Mouse (Mus musculus) right cerebral cortex, postnatal 10 days (tissue): ENCODE measurements at regions not wholly inside any gene's neighbourhood (a gene's known extent, or its start where the extent isn't known, plus 50 kb on each side); places are given as distances from the start of the nearest gene placed in this dataset.

Experiments used
- DNase-seq, 2 experiments: peaks; one replicate each; pipeline ENCODE4 v3.0.0; 2021; ENCODE audit warnings: low spot score in 2 of 2

GRCm38 (mm10) chr10:117515039-117515438, 114.3 kb upstream of the Cpm start:
- no peak for DNase-seq

GRCm38 (mm10) chr10:117513925-117514546, 115.3 kb upstream of the Cpm start:
- DNase-seq = no peak

- no peak for DNase-seq
These were observed 116.7 kb upstream of the Cpm start for GRCm38 (mm10) chr10:117512424-117513257.

DNA sequence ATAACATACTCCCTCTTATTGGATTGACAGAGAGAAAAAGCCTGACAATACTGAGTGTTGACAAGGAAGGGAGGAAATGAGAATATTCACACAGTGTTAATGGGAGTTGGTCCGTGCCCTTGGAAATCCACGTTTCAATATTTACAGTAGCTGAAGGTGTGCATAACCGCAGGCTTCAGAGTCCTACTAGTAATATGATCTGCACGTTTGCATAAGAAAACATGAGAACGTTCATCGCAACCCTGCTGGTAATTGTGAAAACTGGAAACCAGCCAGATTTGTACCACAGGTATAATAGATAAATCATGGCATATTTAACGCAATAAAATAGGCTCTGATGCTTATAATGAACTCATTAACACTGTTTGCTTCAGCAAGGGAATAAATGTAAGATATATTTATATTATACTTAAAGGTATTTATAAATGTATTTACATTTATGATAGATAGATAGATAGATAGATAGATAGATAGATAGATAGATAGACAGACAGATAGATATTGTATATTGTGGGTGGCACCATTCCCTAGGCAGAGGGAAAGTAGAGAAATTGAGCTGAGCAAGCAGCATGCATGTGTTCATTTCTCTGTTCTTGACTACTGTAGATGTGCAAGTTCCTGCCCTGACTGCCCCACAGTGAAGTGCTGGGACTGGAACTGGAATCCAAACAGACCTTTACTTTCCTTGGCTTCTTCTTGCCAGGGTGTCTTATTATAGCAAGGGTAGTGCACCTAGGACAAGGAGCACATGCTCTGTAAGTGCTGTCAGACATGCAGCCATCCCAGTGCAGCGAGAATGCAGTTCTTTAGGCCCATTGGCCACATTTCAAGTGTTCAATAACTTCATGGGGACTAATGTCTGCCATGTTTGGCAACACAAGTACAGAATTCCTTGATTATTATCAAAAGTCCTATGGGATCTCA, 117.6 kb upstream of the Cpm start:
- no peak for DNase-seq

GRCm38 (mm10) chr10:117510529-117511482, 118.5 kb upstream of the Cpm start:
- DNase-seq = no peak

DNA sequence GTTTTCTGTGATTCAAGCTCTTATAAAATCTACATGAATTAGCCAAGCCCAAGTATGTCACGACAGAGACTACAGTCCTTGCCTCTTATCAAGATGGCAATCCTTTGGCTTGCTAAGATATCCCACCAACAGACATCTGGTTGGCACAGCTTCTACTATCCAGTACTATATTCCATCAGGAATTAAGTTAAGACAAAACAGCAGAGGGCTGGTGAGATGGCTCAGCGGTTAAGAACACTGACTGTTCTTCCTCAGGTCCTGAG, 119.1 kb upstream of the Cpm start:
- DNase-seq = no peak

DNA sequence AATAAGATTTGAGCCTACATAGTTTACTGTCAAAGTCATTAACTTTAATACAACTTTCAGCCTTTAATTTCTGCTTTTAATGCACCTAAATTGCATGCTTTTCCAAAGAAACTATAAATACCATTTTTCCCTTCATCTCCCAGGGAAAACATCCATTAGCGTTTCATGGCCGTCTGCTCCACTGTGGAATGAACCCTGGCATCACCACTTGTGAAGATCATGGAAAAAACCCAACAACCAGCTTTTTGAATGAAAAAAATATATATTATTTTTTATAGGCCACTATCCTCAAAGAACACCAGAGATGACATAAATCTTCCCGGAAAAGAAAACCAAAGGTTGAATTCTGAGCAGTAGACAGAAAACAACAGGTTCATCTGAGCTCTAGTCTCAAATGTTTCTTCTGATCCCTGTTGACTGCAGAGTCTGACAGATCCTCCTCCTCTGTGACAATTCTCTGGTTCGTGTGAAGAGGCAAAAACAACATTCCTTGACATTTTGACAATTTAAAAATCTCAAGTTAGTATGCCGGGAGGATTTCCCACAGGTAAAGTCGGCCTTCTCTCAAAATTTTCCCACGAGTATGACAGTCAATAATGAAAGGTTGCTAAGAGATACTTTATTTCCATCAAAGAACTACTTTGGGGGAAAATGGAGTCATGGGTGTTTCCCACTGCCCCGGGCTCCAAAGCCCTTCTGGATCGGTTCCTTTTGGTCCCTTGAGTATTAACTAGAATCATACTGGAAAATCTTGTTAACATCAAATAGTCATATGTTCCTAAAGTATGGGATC, 119.7 kb upstream of the Cpm start:
- DNase-seq = no peak

DNA sequence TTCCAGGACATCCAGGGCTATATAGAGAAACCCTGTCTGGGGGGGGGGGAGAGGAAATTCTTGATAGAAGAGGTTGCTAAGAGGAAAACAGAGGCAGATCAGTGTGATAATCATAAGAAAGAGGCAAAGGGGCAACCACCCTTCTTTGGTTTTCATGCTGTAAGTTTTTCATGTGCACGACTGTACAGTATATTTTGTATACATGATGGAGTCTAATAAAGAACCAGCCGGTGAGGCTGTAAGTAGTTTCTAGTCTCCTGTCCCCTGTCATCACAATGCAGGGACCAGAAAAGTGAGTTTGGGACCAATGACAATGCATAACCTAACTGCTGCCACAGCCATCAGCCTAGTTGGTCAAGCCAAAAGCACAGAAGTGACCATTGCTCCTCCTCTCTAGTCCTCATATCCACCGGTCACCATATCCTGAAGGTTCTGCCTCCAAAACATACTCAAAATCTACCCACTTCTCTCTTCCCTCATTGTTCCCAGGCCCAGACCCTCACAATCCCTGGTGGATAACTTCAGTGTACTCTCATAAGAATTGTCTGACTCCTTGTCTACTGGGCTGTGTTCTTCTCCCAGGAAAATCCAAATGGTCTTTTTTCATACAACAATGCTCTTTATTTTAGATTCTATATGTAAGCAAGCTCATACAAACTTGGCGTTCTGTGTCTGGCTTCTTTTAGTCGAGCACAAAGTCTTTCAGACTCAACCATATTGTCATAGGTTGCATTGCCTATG, 122.9 kb upstream of the Cpm start:
- DNase-seq = no peak

DNA sequence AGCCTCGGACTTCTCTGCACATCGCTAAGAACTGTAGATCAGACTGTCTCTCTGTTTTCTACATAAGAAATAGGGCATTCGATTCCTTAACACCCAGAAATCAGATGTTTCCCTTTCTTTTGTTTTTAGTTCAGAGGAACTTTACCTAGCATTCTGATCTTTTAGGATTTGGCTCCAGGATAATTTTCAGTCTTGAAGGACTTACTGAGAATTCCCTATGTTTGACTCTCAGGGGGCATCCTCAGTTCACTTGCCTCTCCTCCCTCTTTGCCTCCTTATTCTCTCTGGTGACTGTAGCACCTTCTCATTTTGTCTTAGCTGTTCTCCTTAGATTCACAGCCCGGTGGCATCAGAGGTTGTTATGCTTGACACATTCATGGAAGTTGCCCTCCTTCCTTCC, 123.8 kb upstream of the Cpm start:
- no peak for DNase-seq

GRCm38 (mm10) chr10:117505057-117505456, 124.2 kb upstream of the Cpm start:
- DNase-seq = no peak

- no peak for DNase-seq
These were observed 124.6 kb upstream of the Cpsf6 start for GRCm38 (mm10) chr10:117504267-117504902.

DNA sequence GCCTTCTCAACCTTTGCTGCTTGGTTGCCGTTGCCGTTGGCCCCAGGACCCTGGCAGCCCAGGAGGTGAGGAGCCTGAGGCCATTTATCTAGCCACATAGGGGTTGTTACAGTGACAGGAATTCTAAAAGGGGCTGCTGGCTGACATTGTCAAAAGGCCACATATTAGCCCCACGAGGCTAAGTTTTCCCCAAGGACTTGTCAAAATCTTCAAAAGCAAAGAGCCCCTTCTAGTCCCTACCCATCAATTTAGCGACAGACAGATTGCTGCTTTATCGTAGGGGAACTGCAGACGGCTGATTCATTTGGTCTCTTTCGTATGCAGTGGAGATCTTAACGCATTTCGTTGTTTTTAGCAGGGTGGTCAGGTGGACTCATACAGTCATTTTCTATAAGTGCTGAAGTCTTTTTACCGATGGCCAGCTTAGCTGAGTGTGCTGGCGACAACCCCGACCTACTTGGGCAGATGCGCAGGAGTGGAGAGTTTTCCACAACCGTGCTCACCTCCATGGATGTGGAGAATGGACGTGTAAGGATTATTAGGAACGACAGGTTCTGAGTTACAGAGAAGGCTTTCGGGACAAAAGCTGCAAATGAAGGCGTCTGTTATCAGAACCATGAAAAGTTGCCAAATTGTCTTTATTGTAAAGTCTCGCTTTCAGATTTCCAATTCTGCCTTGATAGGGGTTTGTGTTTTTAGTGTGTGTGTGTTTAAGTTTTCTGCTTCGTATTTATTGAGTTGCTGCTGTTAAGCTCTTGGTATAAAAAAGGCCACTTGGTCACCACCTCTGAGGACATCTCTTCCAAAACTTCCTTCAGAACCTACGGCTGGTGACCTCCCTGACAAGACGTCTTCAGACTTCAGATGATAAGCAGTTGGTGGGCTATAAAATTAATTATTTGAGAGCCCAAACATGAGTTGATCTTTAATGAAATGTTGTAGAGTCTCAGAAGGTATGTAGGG, 123.7 kb upstream of the Cpsf6 start:
- no peak for DNase-seq

DNA sequence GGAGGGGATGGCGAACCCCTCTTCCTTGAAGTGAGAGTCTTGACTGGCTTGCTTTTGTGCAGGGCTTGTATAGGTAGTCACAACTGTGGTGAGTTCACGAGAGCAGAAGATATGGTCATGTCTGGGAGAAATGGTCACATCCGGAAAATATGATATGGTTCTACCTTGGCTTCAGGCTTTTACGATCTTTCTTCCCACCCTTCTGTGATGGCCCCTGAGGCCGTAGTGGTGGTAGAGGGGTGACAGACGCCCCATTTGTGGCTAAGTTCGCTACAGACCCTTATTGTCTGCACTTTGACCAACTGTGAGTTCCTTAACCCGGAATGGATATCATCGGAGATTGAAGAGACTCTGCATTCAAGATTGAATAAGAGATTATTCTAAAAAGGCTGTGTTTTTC, 122.9 kb upstream of the Cpsf6 start:
- DNase-seq = no peak

GRCm38 (mm10) chr10:117502135-117502534, 122.3 kb upstream of the Cpsf6 start:
- no peak for DNase-seq

DNA sequence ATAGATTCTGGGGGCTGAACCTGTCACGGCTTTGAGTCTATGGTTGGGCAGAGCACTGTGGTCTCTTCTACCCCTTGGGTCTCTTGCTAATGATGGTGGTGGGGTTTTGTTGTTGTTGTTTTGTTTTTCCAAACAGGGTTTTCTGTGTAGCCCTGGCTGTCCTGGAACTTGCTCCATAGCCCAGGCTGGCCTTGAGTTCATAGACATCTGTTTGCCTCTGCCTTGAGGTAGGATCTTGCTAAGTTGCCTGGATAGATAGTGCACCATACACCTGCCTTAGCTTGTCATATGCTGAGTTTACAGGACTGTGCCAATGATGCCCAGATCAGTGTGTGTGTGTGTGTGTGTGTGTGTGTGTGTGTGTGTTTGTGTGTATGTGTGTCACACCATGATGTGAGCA, 121.6 kb upstream of the Cpsf6 start:
- no peak for DNase-seq

DNA sequence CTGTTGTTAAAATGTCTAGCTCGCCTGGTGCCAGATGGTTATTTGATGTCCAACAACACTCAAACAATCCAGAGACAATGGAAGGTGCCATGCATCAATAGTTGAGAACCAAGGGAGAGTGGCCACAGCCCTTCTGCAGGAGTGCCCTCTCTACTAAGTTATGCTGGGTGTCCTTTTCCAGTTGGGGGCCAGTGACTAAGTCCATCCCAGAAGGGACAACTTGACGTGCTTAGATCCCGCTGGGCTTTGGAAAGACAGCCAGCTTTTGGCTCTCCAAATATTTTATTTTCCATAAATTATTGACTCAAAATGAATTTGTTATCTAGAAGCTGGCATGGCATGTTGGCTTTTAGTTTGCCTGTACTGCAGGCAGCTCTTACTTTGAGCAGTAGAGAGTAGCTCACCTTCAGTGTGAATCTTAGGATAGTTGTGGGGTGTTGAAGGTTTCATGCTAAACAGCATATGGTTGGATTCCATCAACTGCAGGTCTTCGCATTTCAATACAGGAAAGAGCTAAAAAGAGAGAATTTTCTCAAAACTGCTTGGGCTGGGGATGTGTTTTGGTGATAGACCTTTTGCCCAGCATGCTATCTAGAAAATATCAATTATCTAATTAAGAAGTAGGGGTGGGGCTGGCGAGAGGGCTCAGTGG, 120.8 kb upstream of the Cpsf6 start:
- no peak for DNase-seq

- no peak for DNase-seq
These were observed 120.1 kb upstream of the Cpsf6 start for GRCm38 (mm10) chr10:117499864-117500453.
